Mouse (Mus musculus): ENCODE results near the gene Atf7ip2. TPM values are rescaled to one million over a fixed set of nuclear protein-coding genes. Genes with fewer than 3 reads are reported as not detected.

The Atf7ip2 gene
- polyA plus RNA-seq, 1 experiment: 0.03 TPM

- DNase-seq: no peak
- no peak overlapping the region for H3K27ac ChIP-seq (ENCODE audit: insufficient read depth, low read length)
- H3K4me3 ChIP-seq (replicated peaks; ENCODE audit: insufficient read depth, low read depth, low read length): no peak overlapping the region
- no peaks in the 10 kb centered on the region for H3K4me1 ChIP-seq (ENCODE audit: control insufficient read depth, insufficient read depth, low read length)
- H3K27me3 ChIP-seq (ENCODE audit: control insufficient read depth, insufficient read depth, low read length): no peaks in the 10 kb centered on the region; the same call in 1 of the 2 replicates
- WGBS: 86% methylated on average over 3 of the region's 3 CpGs
- TF ChIP-seq POLR2A (IDR thresholded peaks at IDR 0.05; ENCODE audit: borderline replicate concordance, insufficient read depth, low read length): no peak
- no peak for TF ChIP-seq CTCF (IDR thresholded peaks at IDR 0.05; ENCODE audit: borderline replicate concordance, insufficient read depth, low read depth, low read length)
Measured at GRCm38 (mm10) chr16:10300231-10301186, 108.0 kb downstream of the Atf7ip2 start.

Other genes with a start within 250 kb of the Atf7ip2 start
- gene Grin2a, start 197.2 kb upstream of the Atf7ip2 start, polyA plus RNA-seq (2012; rRNA removed): 16.5 and 17.4 TPM in 2 replicates
- 0.14 TPM in 1 of 2 replicates, not detected in the other for gene Rpl39l, start 22.5 kb upstream of the Atf7ip2 start, polyA plus RNA-seq (2012; rRNA removed)
- 16.2 and 18.9 TPM in 2 replicates for gene Emp2, start 121.3 kb downstream of the Atf7ip2 start, polyA plus RNA-seq (2012; rRNA removed)
- gene Tekt5, start 202.8 kb downstream of the Atf7ip2 start, polyA plus RNA-seq (2012; rRNA removed): 14.7 and 20.3 TPM in 2 replicates
- gene Nubp1, start 219.2 kb downstream of the Atf7ip2 start, polyA plus RNA-seq (2012; rRNA removed): 30.0 and 30.8 TPM in 2 replicates